Mouse (Mus musculus) CH12.LX (cell line): ENCODE measurements around the gene Gm10770. TPM values are rescaled to one million over a fixed set of nuclear protein-coding genes. Genes with fewer than 3 reads are reported as not detected.
"Not testable (repeated sequence)": the region's sequence is repeated elsewhere in the genome, so short reads cannot be mapped to it uniquely, and the experiment has no call there.

Experiments
- DNase-seq: peaks from one replicate; pipeline ENCODE4 v3.0.0-alpha.2; 2013; ENCODE audit errors: extremely low read depth
- H3K27ac ChIP-seq: 2 replicates; pipeline ENCODE4 v1.5.1; 2012; ENCODE audit warnings: low read depth, mild to moderate bottlenecking, control low read depth, moderate library complexity; ENCODE audit not compliant: insufficient read depth
- H3K27me3 ChIP-seq: replicated peaks from 2 replicates; pipeline ENCODE3; 2012; ENCODE audit warnings: inconsistent platforms
- H3K36me3 ChIP-seq, 2 experiments: replicated peaks in 1 of 2; 2 replicates each; pipeline versions ENCODE3 to v1.6.1; 2012; ENCODE audit warnings: inconsistent platforms in 1 of 2, low read length in 1 of 2, mild to moderate bottlenecking in 1 of 2, mixed read lengths in 1 of 2, moderate library complexity in 1 of 2; ENCODE audit not compliant: control insufficient read depth in 1 of 2, insufficient read depth in 1 of 2
- H3K4me1 ChIP-seq, 2 experiments: 2 replicates each; pipeline ENCODE4 v1.6.1; 2012; ENCODE audit warnings: inconsistent platforms in 1 of 2, moderate library complexity in 1 of 2; ENCODE audit not compliant: insufficient read depth in 2 of 2, control insufficient read depth in 1 of 2
- H3K4me2 ChIP-seq: 2 replicates; pipeline ENCODE4 v1.6.1; 2012; ENCODE audit warnings: low read depth, mild to moderate bottlenecking, control low read depth; ENCODE audit not compliant: poor library complexity, insufficient read depth, severe bottlenecking
- H3K4me3 ChIP-seq, 3 experiments: fragments of 150-350 bp in 1 of 3; sonication (generic) in 1 of 3; replicated peaks in 1 of 3; 2 replicates each; pipeline versions ENCODE3 to v1.5.1; 2011 to 2012; ENCODE audit warnings: low read depth in 2 of 3, low read length in 2 of 3, mild to moderate bottlenecking in 2 of 3, moderate library complexity in 2 of 3, control low read depth in 1 of 3, improper control_type of control experiment in 1 of 3, inconsistent platforms in 1 of 3, mixed read lengths in 1 of 3; ENCODE audit not compliant: poor library complexity in 1 of 3
- H3K79me2 ChIP-seq: replicated peaks from 2 replicates; pipeline ENCODE4 v1.6.1; 2012; ENCODE audit warnings: mild to moderate bottlenecking, moderate library complexity; ENCODE audit not compliant: control insufficient read depth, poor library complexity, insufficient read depth, severe bottlenecking; ENCODE audit errors: extremely low read depth
- H3K9ac ChIP-seq: 2 replicates; pipeline ENCODE4 v1.6.1; 2012; ENCODE audit warnings: low read depth, mild to moderate bottlenecking, control low read depth, moderate library complexity; ENCODE audit not compliant: insufficient read depth
- H3K9me3 ChIP-seq: replicated peaks from 2 replicates; pipeline ENCODE3; 2012; ENCODE audit warnings: low read length, inconsistent platforms, mixed read lengths
- ELF1 ChIP-seq: IDR thresholded peaks from 2 replicates; pipeline ENCODE4 v1.6.1; 2014; ENCODE audit warnings: low read depth, mild to moderate bottlenecking, inconsistent platforms, low read length, improper control_type of control experiment
- POLR2A ChIP-seq: IDR thresholded peaks from 2 replicates; pipeline ENCODE4 v1.6.1; 2011; ENCODE audit warnings: low read depth, mild to moderate bottlenecking, improper control_type of control experiment, low read length
- dilution Hi-C: fragments of 300-500 bp; cut with MboI; formaldehyde crosslinking; loops from 2 replicates; pipeline ENCODE4 v1.14.3; 2020; ENCODE audit warnings: low sequenced_read_pairs; ENCODE audit not compliant: extremely low pct_unique_long_range_greater_than_20kb, extremely low pct_ligation_motif_present
- in situ Hi-C: fragments of 300-500 bp; cut with MboI; formaldehyde crosslinking; loops from 3 replicates; pipeline ENCODE4 v1.14.3; 2019; ENCODE audit warnings: low sequenced_read_pairs, low pct_ligation_motif_present, low pct_unique_long_range_greater_than_20kb, mixed read lengths
- polyA plus RNA-seq: library from polyadenylated mRNA; unstranded; fragments of >175 nt; gene quantifications from 2 replicates; pipeline ENCODE4 v1.2.1, GENCODE M21; 2012; ENCODE audit warnings: low read depth; ENCODE audit not compliant: insufficient read length
- total RNA-seq, 2 experiments: library from RNA; depleted of rRNA; stranded (reverse); fragments of 300-350 nt in 1 of 2; fragments of >200 nt in 1 of 2; gene quantifications; 2 replicates each; pipeline ENCODE4 v1.2.3; 2012 to 2014

Gene Gm10770
- total RNA-seq (2012; rRNA removed) = not detected in 2 replicates
- total RNA-seq (2014; rRNA removed) = not detected in 2 replicates
- not detected in 2 replicates for polyA plus RNA-seq

DNA sequence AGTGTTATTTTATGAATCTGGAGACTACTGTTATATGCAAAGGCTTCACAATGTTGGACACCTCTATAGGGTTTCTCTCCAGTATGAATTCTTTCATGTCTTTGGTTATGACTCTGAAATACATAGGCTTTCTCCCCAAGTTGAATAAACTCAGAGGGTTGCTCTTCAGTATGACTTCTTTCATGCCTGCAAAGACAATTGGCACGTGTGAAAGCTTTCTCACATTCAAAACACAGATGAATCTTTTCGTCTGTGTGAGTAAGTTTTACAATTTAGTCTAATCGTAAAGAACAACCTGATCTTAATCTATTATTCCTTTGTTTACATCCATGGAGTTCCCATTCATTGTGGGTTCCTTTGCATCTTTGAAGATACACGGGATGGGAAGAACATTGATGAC is at the start of gene Gm10770:
Gene Gm10770, minus strand, starts transcription at position 101 of the 400 bp plus-strand sequence.
- H3K4me1 ChIP-seq, H3K27me3 ChIP-seq, H3K9me3 ChIP-seq, DNase-seq, H3K9ac ChIP-seq, H3K4me3 ChIP-seq, H3K4me2 ChIP-seq, H3K36me3 ChIP-seq, dilution Hi-C loops, H3K27ac ChIP-seq: not testable (repeated sequence)
- H3K79me2 ChIP-seq = peaks cover 12% of the 10 kb centered on the region
- in situ Hi-C loops = loop anchor here (5.0 kb wide), 1 partner anchor 37 kb away; no protein-coding TSS in a partner anchor

DNA sequence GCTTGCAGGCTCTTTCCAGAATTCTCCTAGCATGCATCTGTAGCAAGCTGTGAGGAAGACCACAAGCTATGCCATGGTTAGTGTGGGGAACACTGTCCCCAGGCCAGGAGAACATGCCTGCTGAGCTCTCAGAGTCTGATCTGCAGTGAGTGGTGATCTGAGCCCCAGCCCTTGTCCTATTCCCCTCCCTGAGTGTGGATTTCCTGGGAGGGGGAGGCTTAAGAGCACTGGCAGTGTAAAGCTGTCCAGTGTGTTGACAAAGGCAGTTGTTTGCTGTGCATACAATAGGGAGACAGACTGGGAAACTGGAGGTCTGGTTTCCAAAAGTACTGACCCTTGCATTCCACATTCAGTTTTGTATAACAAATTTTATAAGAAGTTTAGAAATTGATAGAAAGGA is 43.8 kb upstream of the Gm10770 start:
- H3K9ac ChIP-seq, H3K4me2 ChIP-seq, H3K4me3 ChIP-seq, in situ Hi-C loops, DNase-seq, H3K27me3 ChIP-seq, H3K9me3 ChIP-seq, H3K79me2 ChIP-seq, dilution Hi-C loops, H3K27ac ChIP-seq, H3K4me1 ChIP-seq, H3K36me3 ChIP-seq: not testable (repeated sequence)

DNA sequence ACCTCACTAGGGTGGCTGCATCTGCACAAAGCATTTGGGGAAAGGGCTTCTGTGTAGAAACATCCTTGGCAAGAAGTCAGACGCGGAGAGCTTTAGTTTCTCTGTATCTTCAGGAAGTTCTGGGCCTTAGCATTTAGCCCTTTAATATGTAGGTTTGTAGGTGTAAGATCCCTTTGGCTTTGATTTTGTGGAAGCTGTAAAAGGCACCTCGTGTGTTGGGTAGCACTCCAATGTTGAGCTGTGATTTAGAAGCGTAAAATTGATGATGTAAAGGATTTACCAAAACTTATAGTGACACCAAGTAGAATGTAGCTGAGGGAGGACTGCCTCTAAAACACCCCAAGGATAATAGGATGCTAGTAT is 38.9 kb upstream of the Gm10770 start:
- in situ Hi-C loops, H3K27ac ChIP-seq, H3K79me2 ChIP-seq, DNase-seq, H3K9me3 ChIP-seq, H3K36me3 ChIP-seq, H3K27me3 ChIP-seq, dilution Hi-C loops, H3K4me1 ChIP-seq: not testable (repeated sequence)
- Histone ChIP-seq H3K4me3 (peak overlapping the region; percentile 45 to 71 (median 62)), H3K4me2 (peak overlapping the region; percentile 84), H3K9ac (peak overlapping the region; percentile 35)

GRCm38 (mm10) chr2:150217600-150218362 is 38.3 kb upstream of the Gm10770 start, which contains the start of gene Zfp937:
Gene Zfp937, plus strand, starts transcription at chr2:150218073.
- Histone ChIP-seq H3K9ac (peak within 1 kb of the TSS; percentile 35), H3K4me3 (peak within 1 kb of the TSS; percentile 45 to 71 (median 62))

More at GRCm38 (mm10) chr2:150217600-150218362, 38.3 kb upstream of the Gm10770 start, which contains the start of gene Zfp937:
- H3K27me3 ChIP-seq, H3K27ac ChIP-seq, H3K9me3 ChIP-seq, H3K79me2 ChIP-seq, H3K4me1 ChIP-seq, dilution Hi-C loops, in situ Hi-C loops, H3K36me3 ChIP-seq: not testable (repeated sequence)
- TF ChIP-seq ELF1 (peak; percentile 41; the same call in 1 of the 2 replicates), POLR2A (peak; percentile 41; the same call in 1 of the 2 replicates)
- H3K4me2 ChIP-seq = peak within 1 kb of the TSS; percentile 84
- DNase-seq = peak; percentile 45
